Mouse (Mus musculus) forebrain, embryonic 16.5 days (tissue): Measurements from ENCODE around the gene Asb4. TPM values are rescaled to one million over a fixed set of nuclear protein-coding genes. Genes with fewer than 3 reads are reported as not detected.

Source experiments
- ATAC-seq: fragments of 200-750 bp; cut with Nextera tagmentation; 2 replicates; pipeline ENCODE4 v1.8.0; 2017; ENCODE audit warnings: mild to moderate bottlenecking, moderate library complexity
- H3K27ac ChIP-seq: fragments of 300-500 bp; sonication (generic); 2 replicates; pipeline ENCODE4 v1.5.1; 2014; ENCODE audit warnings: low read length, control low read depth
- H3K27me3 ChIP-seq: fragments of 300-500 bp; sonication (generic); replicated peaks from 2 replicates; pipeline ENCODE4 v1.6.1; 2014; ENCODE audit warnings: low read length; ENCODE audit not compliant: control insufficient read depth, insufficient read depth
- H3K36me3 ChIP-seq: fragments of 300-500 bp; sonication (generic); 2 replicates; pipeline ENCODE4 v1.6.1; 2014; ENCODE audit not compliant: control insufficient read depth, insufficient read depth
- H3K4me1 ChIP-seq: fragments of 300-500 bp; sonication (generic); replicated peaks from 2 replicates; pipeline ENCODE4 v1.6.1; 2014; ENCODE audit warnings: low read length; ENCODE audit not compliant: control insufficient read depth, insufficient read depth
- H3K4me2 ChIP-seq: fragments of 300-500 bp; sonication (generic); 2 replicates; pipeline ENCODE4 v1.6.1; 2014; ENCODE audit warnings: mild to moderate bottlenecking, low read length, control low read depth
- H3K4me3 ChIP-seq: fragments of 300-500 bp; sonication (generic); replicated peaks from 2 replicates; pipeline ENCODE4 v1.5.1; 2014; ENCODE audit warnings: mild to moderate bottlenecking, low read length, control low read depth
- H3K9ac ChIP-seq: fragments of 300-500 bp; sonication (generic); replicated peaks from 2 replicates; pipeline ENCODE4 v1.6.1; 2014; ENCODE audit warnings: low read depth, low read length, control low read depth
- H3K9me3 ChIP-seq: fragments of 300-500 bp; sonication (generic); 2 replicates; pipeline ENCODE4 v1.6.1; 2016; ENCODE audit warnings: low read length; ENCODE audit not compliant: control insufficient read depth
- WGBS: fragments of 180-500 bp; shearing (Covaris S2); extraction: QIAGEN DNeasy Blood & Tissue Kit; methylation state at CpG from one replicate; pipeline ENCODE4 v1.1.7; 2014; 5-methylcytosine and 5-hydroxymethylcytosine counted together
- polyA plus RNA-seq: library from polyadenylated mRNA; unstranded; fragments of >200 nt; fragmentation: Nextera tagmentation; extraction: Ambion mirVana; gene quantifications from 2 replicates; pipeline ENCODE4 v1.2.1, GENCODE M21; 2015

Asb4 gene
- polyA plus RNA-seq, 1 experiment from 2014 or later, result 16.4 TPM

GRCm38 (mm10) chr6:5408451-5409177 is 25.4 kb downstream of the Asb4 start:
- Histone ChIP-seq H3K27ac (peak overlapping the region; percentile 39; the same call in 1 of the 2 replicates), H3K4me3 (no peak overlapping the region), H3K4me1 (peaks cover 34% of the 10 kb centered on the region), H3K36me3 (no peaks in the 10 kb centered on the region), H3K9ac (no peak overlapping the region), H3K9me3 (no peaks in the 10 kb centered on the region), H3K4me2 (peak overlapping the region; percentile 20), H3K27me3 (no peaks in the 10 kb centered on the region)
- peak; percentile 96 for ATAC-seq
- 8% methylated on average over 8 of the region's 8 CpGs for WGBS

- WGBS, result 11% methylated on average over 4 of the region's 4 CpGs
- no peaks in the 10 kb centered on the region for H3K9me3 ChIP-seq
- H3K27ac ChIP-seq, result no peak overlapping the region
- no peak for ATAC-seq
- H3K4me3 ChIP-seq, result no peak overlapping the region
- no peak overlapping the region for H3K9ac ChIP-seq
- H3K27me3 ChIP-seq, result no peaks in the 10 kb centered on the region
- no peaks in the 10 kb centered on the region for H3K36me3 ChIP-seq
- H3K4me1 ChIP-seq, result peaks cover 25% of the 10 kb centered on the region
- H3K4me2 ChIP-seq, result no peak overlapping the region
These were observed 26.5 kb downstream of the Asb4 start for GRCm38 (mm10) chr6:5409676-5410075.

- no peaks in the 10 kb centered on the region for H3K36me3 ChIP-seq
- no peaks in the 10 kb centered on the region for H3K27me3 ChIP-seq
- H3K9me3 ChIP-seq, result no peaks in the 10 kb centered on the region
- H3K4me1 ChIP-seq, result peaks cover 25% of the 10 kb centered on the region
- H3K4me2 ChIP-seq, result no peak overlapping the region
- ATAC-seq, result no peak
- no peak overlapping the region for H3K9ac ChIP-seq
- H3K27ac ChIP-seq, result no peak overlapping the region
- H3K4me3 ChIP-seq, result no peak overlapping the region
- WGBS, result 51% methylated on average over 6 of the region's 6 CpGs
These were observed 27.7 kb downstream of the Asb4 start for GRCm38 (mm10) chr6:5410697-5411391.

GRCm38 (mm10) chr6:5413282-5413681 is 30.1 kb downstream of the Asb4 start:
- no peak overlapping the region for H3K27ac ChIP-seq
- H3K4me1 ChIP-seq, result peaks cover 18% of the 10 kb centered on the region
- 44% methylated on average over 8 of the region's 8 CpGs for WGBS
- 0 out of 2 replicates have a peak overlapping the region, but pooled peaks have one; percentile 25 for H3K9ac ChIP-seq
- H3K36me3 ChIP-seq, result no peaks in the 10 kb centered on the region
- H3K4me3 ChIP-seq, result no peak overlapping the region
- ATAC-seq, result no peak
- no peak overlapping the region for H3K4me2 ChIP-seq
- no peaks in the 10 kb centered on the region for H3K9me3 ChIP-seq
- no peaks in the 10 kb centered on the region for H3K27me3 ChIP-seq

- Histone ChIP-seq H3K27ac (no peak overlapping the region), H3K4me3 (no peak overlapping the region), H3K4me1 (no peaks in the 10 kb centered on the region), H3K4me2 (no peak overlapping the region), H3K9ac (no peak overlapping the region), H3K9me3 (no peaks in the 10 kb centered on the region), H3K36me3 (no peaks in the 10 kb centered on the region), H3K27me3 (no peaks in the 10 kb centered on the region)
- ATAC-seq, result no peak
- 95% methylated on average over 2 of the region's 2 CpGs for WGBS
These were observed 38.3 kb downstream of the Asb4 start for GRCm38 (mm10) chr6:5421442-5421841.

- Histone ChIP-seq H3K36me3 (no peaks in the 10 kb centered on the region), H3K4me2 (no peak overlapping the region), H3K4me1 (no peaks in the 10 kb centered on the region), H3K27ac (no peak overlapping the region), H3K4me3 (no peak overlapping the region), H3K9ac (no peak overlapping the region), H3K27me3 (no peaks in the 10 kb centered on the region), H3K9me3 (no peaks in the 10 kb centered on the region)
- 95% methylated on average over 3 of the region's 3 CpGs for WGBS
- no peak for ATAC-seq
These were observed 39.2 kb downstream of the Asb4 start for GRCm38 (mm10) chr6:5422386-5422785.

GRCm38 (mm10) chr6:5423594-5423993 is 40.4 kb downstream of the Asb4 start:
- H3K4me3 ChIP-seq, result no peak overlapping the region
- no peaks in the 10 kb centered on the region for H3K36me3 ChIP-seq
- no peaks in the 10 kb centered on the region for H3K4me1 ChIP-seq
- no peak for ATAC-seq
- H3K4me2 ChIP-seq, result no peak overlapping the region
- no peaks in the 10 kb centered on the region for H3K9me3 ChIP-seq
- no peaks in the 10 kb centered on the region for H3K27me3 ChIP-seq
- no peak overlapping the region for H3K27ac ChIP-seq
- 86% methylated on average over 15 of the region's 15 CpGs for WGBS
- H3K9ac ChIP-seq, result no peak overlapping the region

GRCm38 (mm10) chr6:5427033-5427432 is 43.8 kb downstream of the Asb4 start:
- Histone ChIP-seq H3K9me3 (no peaks in the 10 kb centered on the region), H3K4me3 (no peak overlapping the region), H3K9ac (no peak overlapping the region), H3K27me3 (no peaks in the 10 kb centered on the region), H3K36me3 (no peaks in the 10 kb centered on the region), H3K4me1 (no peaks in the 10 kb centered on the region), H3K4me2 (no peak overlapping the region), H3K27ac (no peak overlapping the region)
- 92% methylated on average over 2 of the region's 2 CpGs for WGBS
- ATAC-seq, result no peak

GRCm38 (mm10) chr6:5429562-5429961 is 46.4 kb downstream of the Asb4 start:
- Histone ChIP-seq H3K4me3 (no peak overlapping the region), H3K27me3 (no peaks in the 10 kb centered on the region), H3K27ac (no peak overlapping the region), H3K9me3 (no peaks in the 10 kb centered on the region), H3K9ac (no peak overlapping the region), H3K36me3 (no peaks in the 10 kb centered on the region), H3K4me1 (no peaks in the 10 kb centered on the region), H3K4me2 (no peak overlapping the region)
- 96% methylated on average over 4 of the region's 4 CpGs for WGBS
- no peak for ATAC-seq
